Mouse (Mus musculus) ovary, adult 18-20 months (tissue): Measurements from ENCODE around the gene Trpc3.
A peak's percentile ranks its signal among the peaks of the same experiment; 100 is the strongest.
"Not testable (repeated sequence)": the region's sequence is repeated elsewhere in the genome, so short reads cannot be mapped to it uniquely, and the experiment has no call there.

Experiments used
- DNase-seq: peaks from one replicate; pipeline ENCODE4 v3.0.0; 2022; ENCODE audit warnings: low spot score, mixed read lengths

The Trpc3 gene

GRCm38 (mm10) chr3:36689392-36690291 is at the start of gene Trpc3:
Trpc3 (minus strand) TSS chr3:36690167.
- DNase-seq: peak; percentile 69

GRCm38 (mm10) chr3:36738071-36738470 is 48.1 kb upstream of the Trpc3 start:
- no peak for DNase-seq

GRCm38 (mm10) chr3:36733075-36733474 is 43.1 kb upstream of the Trpc3 start:
- DNase-seq: no peak

GRCm38 (mm10) chr3:36726545-36726944 is 36.6 kb upstream of the Trpc3 start:
- DNase-seq: no peak

- no peak for DNase-seq
These were observed 31.9 kb upstream of the Trpc3 start for GRCm38 (mm10) chr3:36721850-36722249.

- DNase-seq: no peak
These were observed 19.6 kb upstream of the Trpc3 start for GRCm38 (mm10) chr3:36709521-36709920.

GRCm38 (mm10) chr3:36690292-36690650 is 304 bp upstream of the Trpc3 start:
- DNase-seq: no peak

GRCm38 (mm10) chr3:36688874-36689273 is 1.1 kb downstream of the Trpc3 start:
- peak; percentile 49 for DNase-seq

GRCm38 (mm10) chr3:36675822-36676221 is 14.1 kb downstream of the Trpc3 start:
- no peak for DNase-seq

- DNase-seq: no peak
These were observed 22.2 kb downstream of the Trpc3 start for GRCm38 (mm10) chr3:36667814-36668213.

- DNase-seq: not testable (repeated sequence)
These were observed 44.8 kb downstream of the Trpc3 start for GRCm38 (mm10) chr3:36645245-36645559.

GRCm38 (mm10) chr3:36644554-36645244 is 45.3 kb downstream of the Trpc3 start:
- no peak for DNase-seq

GRCm38 (mm10) chr3:36643354-36643753 is 46.6 kb downstream of the Trpc3 start:
- no peak for DNase-seq

- peak; percentile 12 for DNase-seq
These were observed 47.2 kb downstream of the Trpc3 start for GRCm38 (mm10) chr3:36642736-36643135.

GRCm38 (mm10) chr3:36640787-36641186 is 49.2 kb downstream of the Trpc3 start:
- no peak for DNase-seq

GRCm38 (mm10) chr3:36635449-36635848 is 54.5 kb downstream of the Trpc3 start:
- DNase-seq: no peak

- no peak for DNase-seq
These were observed 63.2 kb downstream of the Trpc3 start for GRCm38 (mm10) chr3:36626803-36627202.

- DNase-seq: no peak
These were observed 71.8 kb downstream of the Trpc3 start for GRCm38 (mm10) chr3:36618181-36618580.

GRCm38 (mm10) chr3:36613908-36614255 is 76.1 kb downstream of the Trpc3 start:
- DNase-seq: no peak

GRCm38 (mm10) chr3:36613202-36613907 is 76.6 kb downstream of the Trpc3 start, which contains the start of gene Bbs7:
Bbs7 (minus strand) TSS chr3:36613477.
- DNase-seq: peak; percentile 93

GRCm38 (mm10) chr3:36612687-36613086 is 77.3 kb downstream of the Trpc3 start:
- DNase-seq: no peak

GRCm38 (mm10) chr3:36605894-36606783 is 83.8 kb downstream of the Trpc3 start:
- no peak for DNase-seq
